25 mouse cellular contexts compared by ENCODE assay signal in genomic region chr11:54372553-54372952, GRCm38 (mm10). TPM values are rescaled to one million over a fixed set of nuclear protein-coding genes. Genes with fewer than 3 reads are reported as not detected.
"Had no signal": no experiment of that assay in that cellular context is flagged by ENCODE, and none has a peak within 500 bp of the region (broad histone marks: within the 10 kb centered on the region; RNA-seq: fewer than 3 reads in every experiment).

No protein-coding gene starts in this region.

- H3K9ac ChIP-seq: neural tube, embryonic 12.5 days; neural tube, embryonic 13.5 days; neural tube, embryonic 15.5 days; stomach, embryonic 15.5 days had no signal

- H3K4me3 ChIP-seq: neural tube, embryonic 12.5 days; neural tube, embryonic 13.5 days; neural tube, embryonic 15.5 days; stomach, embryonic 15.5 days had no signal

- H3K27ac ChIP-seq: neural tube, embryonic 12.5 days; neural tube, embryonic 13.5 days; neural tube, embryonic 15.5 days; stomach, embryonic 15.5 days; stomach, postnatal 0 days had no signal

- DNase-seq: retina, postnatal 1 day; right cerebral cortex, adult 18-20 months; right cerebral cortex, postnatal 14 days; right cerebral cortex, postnatal 25 days; right cerebral cortex, postnatal 4 days; spleen, adult 18-20 months; thymus, adult 18-20 months; thymus, adult 2 months; thymus, postnatal 14 days; thymus, postnatal 25 days; thymus, postnatal 36 days; thymus, postnatal 4 days had no signal

- H3K4me1 ChIP-seq: neural tube, embryonic 12.5 days; neural tube, embryonic 13.5 days; neural tube, embryonic 15.5 days; stomach, embryonic 15.5 days had no signal

- H3K36me3 ChIP-seq: neural tube, embryonic 12.5 days; neural tube, embryonic 13.5 days; neural tube, embryonic 15.5 days; stomach, embryonic 15.5 days had no signal

- H3K27me3 ChIP-seq: neural tube, embryonic 12.5 days; neural tube, embryonic 13.5 days; neural tube, embryonic 15.5 days; stomach, embryonic 15.5 days had no signal

- H3K4me2 ChIP-seq: neural tube, embryonic 12.5 days; neural tube, embryonic 13.5 days; neural tube, embryonic 15.5 days; stomach, embryonic 15.5 days had no signal

- H3K9me3 ChIP-seq: neural tube, embryonic 12.5 days; neural tube, embryonic 13.5 days; neural tube, embryonic 15.5 days; stomach, embryonic 15.5 days had no signal

RNA-seq across cellular contexts. Expression of gene Meikin, which starts 2.1 kb away (rescaled TPM):
- total RNA-seq: neutrophil, adult 5-6 weeks had no signal
- polyA plus RNA-seq: neural tube, embryonic 12.5 days; neural tube, embryonic 13.5 days; neural tube, embryonic 14.5 days; neural tube, embryonic 15.5 days; small intestine, adult 2 months; spleen, adult 2 months; stomach, embryonic 14.5 days; stomach, embryonic 15.5 days; stomach, embryonic 16.5 days; thymus, adult 2 months; thymus, postnatal 0 days; urinary bladder, adult 2 months had no signal
